Mouse (Mus musculus): Measurements from ENCODE around the gene Gm10721. TPM values are rescaled to one million over a fixed set of nuclear protein-coding genes. Genes with fewer than 3 reads are reported as not detected.
"Not testable (repeated sequence)": the region's sequence is repeated elsewhere in the genome, so short reads cannot be mapped to it uniquely, and the experiment has no call there.

Gene Gm10721
- polyA plus RNA-seq, 1 experiment from 2014 or later = not detected

DNA sequence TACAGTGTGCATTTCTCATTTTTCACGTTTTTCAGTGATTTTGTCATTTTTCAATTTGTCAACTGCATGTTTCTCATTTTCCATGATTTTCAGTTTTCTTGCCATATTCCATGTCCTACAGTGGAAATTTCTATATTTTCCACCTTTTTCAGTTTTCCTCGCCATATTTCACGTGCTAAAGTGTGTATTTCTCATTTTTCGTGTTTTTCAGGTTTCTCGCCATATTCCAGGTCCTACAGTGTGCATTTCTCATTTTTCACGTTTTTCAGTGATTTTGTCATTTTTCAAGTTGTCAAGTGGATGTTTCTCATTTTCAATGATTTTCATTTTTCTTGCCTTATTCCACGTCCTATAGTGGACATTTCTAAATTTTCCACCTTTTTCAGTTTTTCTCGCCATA is 23.6 kb downstream of the Gm10721 start, which contains the start of gene Gm10715:
Gene Gm10715, plus strand, starts transcription at position 301 of the 400 bp plus-strand sequence.
- H3K4me1 ChIP-seq (replicated peaks; ENCODE audit: control insufficient read depth, insufficient read depth, low read length); H3K4me3 ChIP-seq (ENCODE audit: low read length); ATAC-seq (ENCODE audit: low read depth); H3K9ac ChIP-seq (ENCODE audit: low read length); H3K27ac ChIP-seq (ENCODE audit: low read length); H3K9me3 ChIP-seq (ENCODE audit: control insufficient read depth, low read length); H3K27me3 ChIP-seq (ENCODE audit: control insufficient read depth, insufficient read depth, low read depth, low read length); H3K4me2 ChIP-seq (ENCODE audit: low read depth, low read length); H3K36me3 ChIP-seq (ENCODE audit: control insufficient read depth, insufficient read depth, low read length): not testable (repeated sequence)
- 70% methylated on average over 6 of the region's 8 CpGs for WGBS

DNA sequence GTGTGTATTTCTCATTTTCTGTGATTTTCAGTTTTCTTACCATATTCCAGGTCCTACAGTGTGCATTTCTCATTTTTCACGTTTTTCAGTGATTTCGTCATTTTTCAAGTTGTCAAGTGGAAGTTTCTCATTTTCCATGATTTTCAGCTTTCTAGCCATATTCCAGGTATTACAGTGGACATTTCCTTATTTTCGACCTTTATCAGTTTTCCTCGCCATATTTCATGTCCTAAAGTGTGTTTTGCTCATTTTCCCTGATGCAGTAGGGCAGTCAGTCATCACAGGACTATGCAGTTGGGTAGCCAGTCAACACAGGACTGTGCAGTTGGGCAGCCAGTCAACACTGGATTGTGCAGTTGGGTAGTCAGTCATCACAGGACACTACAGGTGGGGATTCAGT is 25.2 kb downstream of the Gm10721 start:
- 64% methylated on average over 4 of the region's 4 CpGs for WGBS
- not testable (repeated sequence) for H3K4me1 ChIP-seq (replicated peaks; ENCODE audit: control insufficient read depth, insufficient read depth, low read length); H3K9me3 ChIP-seq (ENCODE audit: control insufficient read depth, low read length); H3K4me3 ChIP-seq (ENCODE audit: low read length); H3K27ac ChIP-seq (ENCODE audit: low read length); H3K9ac ChIP-seq (ENCODE audit: low read length); H3K27me3 ChIP-seq (ENCODE audit: control insufficient read depth, insufficient read depth, low read depth, low read length); ATAC-seq (ENCODE audit: low read depth); H3K36me3 ChIP-seq (ENCODE audit: control insufficient read depth, insufficient read depth, low read length); H3K4me2 ChIP-seq (ENCODE audit: low read depth, low read length)

Small RNAs within 50 kb of the gene (microRNA-seq; reads per million reads assigned to microRNA genes)
- not detected for gene Mir101c

Other genes with a start within 250 kb of the Gm10721 start
- not detected in 2 replicates for gene Gm10722, start 12.2 kb upstream of the Gm10721 start, polyA plus RNA-seq (2015; fragmentation: Nextera tagmentation; extraction: Ambion mirVana)
- not detected in 2 replicates for gene Gm11168, start 9.8 kb upstream of the Gm10721 start, polyA plus RNA-seq (2015; fragmentation: Nextera tagmentation; extraction: Ambion mirVana)
- not detected in 2 replicates for gene Gm10720, start 2.5 kb downstream of the Gm10721 start, polyA plus RNA-seq (2015; fragmentation: Nextera tagmentation; extraction: Ambion mirVana)
- not detected in 2 replicates for gene Gm10719, start 4.3 kb downstream of the Gm10721 start, polyA plus RNA-seq (2015; fragmentation: Nextera tagmentation; extraction: Ambion mirVana)
- 0.62 TPM in 1 of 2 replicates, not detected in the other for gene Gm10718, start 10.4 kb downstream of the Gm10721 start, polyA plus RNA-seq (2015; fragmentation: Nextera tagmentation; extraction: Ambion mirVana)
- 0.44 TPM in 1 of 2 replicates, not detected in the other for gene Gm10717, start 12.3 kb downstream of the Gm10721 start, polyA plus RNA-seq (2015; fragmentation: Nextera tagmentation; extraction: Ambion mirVana)
- not detected in 2 replicates for gene Gm17535, start 21.5 kb downstream of the Gm10721 start, polyA plus RNA-seq (2015; fragmentation: Nextera tagmentation; extraction: Ambion mirVana)
- not detected in 2 replicates for gene Gm10715, start 23.7 kb downstream of the Gm10721 start, polyA plus RNA-seq (2015; fragmentation: Nextera tagmentation; extraction: Ambion mirVana)